Mouse (Mus musculus) kidney, embryonic 16.5 days (tissue): ENCODE results near the gene Ppox. TPM values are rescaled to one million over a fixed set of nuclear protein-coding genes. Genes with fewer than 3 reads are reported as not detected.
A peak's percentile ranks its signal among the peaks of the same experiment; 100 is the strongest.

Experiments
- ATAC-seq: fragments of 200-750 bp; cut with Nextera tagmentation; 2 replicates; pipeline ENCODE4 v1.8.0; 2017; ENCODE audit warnings: moderate TSS enrichment; ENCODE audit not compliant: low FRiP score, low TSS enrichment
- H3K27ac ChIP-seq: fragments of 300-500 bp; sonication (generic); 2 replicates; pipeline ENCODE4 v1.5.1; 2014; ENCODE audit warnings: low read length
- H3K27me3 ChIP-seq: fragments of 300-500 bp; sonication (generic); 2 replicates; pipeline ENCODE4 v1.6.1; 2014; ENCODE audit warnings: low read length, control low read depth, mixed read lengths; ENCODE audit not compliant: insufficient read depth
- H3K36me3 ChIP-seq: fragments of 300-500 bp; sonication (generic); 2 replicates; pipeline ENCODE4 v1.6.1; 2014; ENCODE audit warnings: low read length, control low read depth, mixed read lengths; ENCODE audit not compliant: insufficient read depth
- H3K4me1 ChIP-seq: fragments of 300-500 bp; sonication (generic); 2 replicates; pipeline ENCODE4 v1.6.1; 2014; ENCODE audit warnings: low read length, control low read depth, mixed read lengths; ENCODE audit not compliant: insufficient read depth
- H3K4me2 ChIP-seq: fragments of 300-500 bp; sonication (generic); replicated peaks from 2 replicates; pipeline ENCODE4 v1.6.1; 2014; ENCODE audit warnings: low read depth, low read length
- H3K4me3 ChIP-seq: fragments of 300-500 bp; sonication (generic); 2 replicates; pipeline ENCODE4 v1.5.1; 2014; ENCODE audit warnings: mild to moderate bottlenecking, low read length
- H3K9ac ChIP-seq: fragments of 300-500 bp; sonication (generic); replicated peaks from 2 replicates; pipeline ENCODE4 v1.6.1; 2014; ENCODE audit warnings: low read length
- H3K9me3 ChIP-seq: fragments of 300-500 bp; sonication (generic); 2 replicates; pipeline ENCODE4 v1.6.1; 2016; ENCODE audit warnings: low read length, control low read depth
- WGBS: fragments of 180-500 bp; shearing (Covaris S2); extraction: QIAGEN DNeasy Blood & Tissue Kit; methylation state at CpG from one replicate; pipeline ENCODE4 v1.1.7; 2014; 5-methylcytosine and 5-hydroxymethylcytosine counted together
- polyA plus RNA-seq: library from polyadenylated mRNA; unstranded; fragments of >200 nt; fragmentation: Nextera tagmentation; extraction: Ambion mirVana; gene quantifications from 2 replicates; pipeline ENCODE4 v1.2.1, GENCODE M21; 2015

The Ppox gene
- polyA plus RNA-seq, 1 experiment from 2014 or later: 69.2 TPM

- Histone ChIP-seq H3K27ac (no peak overlapping the region), H3K36me3 (peaks cover 67% of the 10 kb centered on the region), H3K4me1 (0 out of 2 replicates have a peak, but pooled peaks cover 3% of the 10 kb centered on the region), H3K4me3 (no peak overlapping the region), H3K4me2 (no peak overlapping the region), H3K9ac (no peak overlapping the region), H3K9me3 (no peaks in the 10 kb centered on the region), H3K27me3 (no peaks in the 10 kb centered on the region)
- 86% methylated on average over 4 of the region's 4 CpGs for WGBS
- ATAC-seq: no peak
These were observed 45.2 kb downstream of the Ppox start for GRCm38 (mm10) chr1:171235791-171236190.

- Histone ChIP-seq H3K4me2 (no peak overlapping the region), H3K27me3 (no peaks in the 10 kb centered on the region), H3K9me3 (no peaks in the 10 kb centered on the region), H3K4me1 (0 out of 2 replicates have a peak, but pooled peaks cover 8% of the 10 kb centered on the region), H3K9ac (no peak overlapping the region), H3K36me3 (peaks cover 59% of the 10 kb centered on the region), H3K4me3 (no peak overlapping the region), H3K27ac (no peak overlapping the region)
- ATAC-seq: no peak
- WGBS: 80% methylated on average over 4 of the region's 4 CpGs
These were observed 46.4 kb downstream of the Ppox start for GRCm38 (mm10) chr1:171234538-171234937.

- Histone ChIP-seq H3K4me2 (no peak within 1 kb of the TSS), H3K36me3 (peaks cover 54% of the 10 kb centered on the region), H3K27ac (no peak within 1 kb of the TSS; the same call in 1 of the 2 replicates), H3K4me1 (0 out of 2 replicates have a peak, but pooled peaks cover 8% of the 10 kb centered on the region), H3K4me3 (no peak within 1 kb of the TSS), H3K27me3 (no peaks in the 10 kb centered on the region), H3K9ac (no peak within 1 kb of the TSS), H3K9me3 (no peaks in the 10 kb centered on the region)
- ATAC-seq: no peak
- 83% methylated on average over 14 of the region's 14 CpGs for WGBS
These were observed 46.9 kb downstream of the Ppox start, which contains the start of gene Fcer1g for GRCm38 (mm10) chr1:171234126-171234525. Fcer1g (minus strand) TSS chr1:171234365.

- Histone ChIP-seq H3K27ac (no peak overlapping the region; the same call in 1 of the 2 replicates), H3K9ac (no peak overlapping the region), H3K4me3 (no peak overlapping the region), H3K4me1 (0 out of 2 replicates have a peak, but pooled peaks cover 8% of the 10 kb centered on the region), H3K9me3 (no peaks in the 10 kb centered on the region), H3K4me2 (no peak overlapping the region), H3K36me3 (peaks cover 44% of the 10 kb centered on the region), H3K27me3 (no peaks in the 10 kb centered on the region)
- WGBS: 78% methylated on average over 12 of the region's 12 CpGs
- no peak for ATAC-seq
These were observed 47.9 kb downstream of the Ppox start for GRCm38 (mm10) chr1:171232800-171233730.

GRCm38 (mm10) chr1:171232348-171232747, 48.6 kb downstream of the Ppox start:
- H3K4me2 ChIP-seq: no peak overlapping the region
- H3K27me3 ChIP-seq: no peaks in the 10 kb centered on the region
- H3K9ac ChIP-seq: no peak overlapping the region
- 0 out of 2 replicates have a peak, but pooled peaks cover 8% of the 10 kb centered on the region for H3K4me1 ChIP-seq
- no peaks in the 10 kb centered on the region for H3K9me3 ChIP-seq
- H3K36me3 ChIP-seq: peaks cover 37% of the 10 kb centered on the region
- H3K4me3 ChIP-seq: no peak overlapping the region
- WGBS: 84% methylated on average over 5 of the region's 5 CpGs
- no peak overlapping the region for H3K27ac ChIP-seq
- ATAC-seq: no peak

- Histone ChIP-seq H3K9me3 (no peaks in the 10 kb centered on the region), H3K27me3 (no peaks in the 10 kb centered on the region), H3K4me2 (no peak overlapping the region), H3K36me3 (peaks cover 32% of the 10 kb centered on the region), H3K9ac (no peak overlapping the region), H3K4me3 (no peak overlapping the region), H3K4me1 (0 out of 2 replicates have a peak, but pooled peaks cover 8% of the 10 kb centered on the region), H3K27ac (no peak overlapping the region)
- ATAC-seq: no peak
- 77% methylated on average over 4 of the region's 4 CpGs for WGBS
These were observed 49.1 kb downstream of the Ppox start for GRCm38 (mm10) chr1:171231844-171232243.

- Histone ChIP-seq H3K9ac (peak overlapping the region; percentile 1; the same call in 1 of the 2 replicates), H3K27me3 (no peaks in the 10 kb centered on the region), H3K4me1 (0 out of 2 replicates have a peak, but pooled peaks cover 8% of the 10 kb centered on the region), H3K27ac (peak overlapping the region; percentile 16; the same call in 1 of the 2 replicates), H3K9me3 (no peaks in the 10 kb centered on the region), H3K36me3 (peaks cover 19% of the 10 kb centered on the region), H3K4me2 (no peak overlapping the region), H3K4me3 (no peak overlapping the region)
- WGBS: 58% methylated on average over 3 of the region's 3 CpGs
- 0 out of 2 replicates have a peak, but pooled peaks have one; percentile 8 for ATAC-seq
These were observed 50.8 kb downstream of the Ppox start for GRCm38 (mm10) chr1:171230215-171230614.

GRCm38 (mm10) chr1:171229750-171230149, 51.2 kb downstream of the Ppox start:
- Histone ChIP-seq H3K9ac (0 out of 2 replicates have a peak overlapping the region, but pooled peaks have one; percentile 1), H3K4me1 (0 out of 2 replicates have a peak, but pooled peaks cover 8% of the 10 kb centered on the region), H3K4me2 (no peak overlapping the region), H3K9me3 (no peaks in the 10 kb centered on the region), H3K27me3 (no peaks in the 10 kb centered on the region), H3K36me3 (peaks cover 14% of the 10 kb centered on the region), H3K4me3 (no peak overlapping the region), H3K27ac (peak overlapping the region; percentile 16; the same call in 1 of the 2 replicates)
- no peak for ATAC-seq
- WGBS: 44% methylated on average over 6 of the region's 6 CpGs

- H3K9ac ChIP-seq: no peak overlapping the region
- 90% methylated on average over 1 of the region's 1 CpGs for WGBS
- H3K36me3 ChIP-seq: no peaks in the 10 kb centered on the region
- H3K27me3 ChIP-seq: no peaks in the 10 kb centered on the region
- no peak for ATAC-seq
- peaks cover 12% of the 10 kb centered on the region; the same call in 1 of the 2 replicates for H3K4me1 ChIP-seq
- no peak overlapping the region for H3K4me2 ChIP-seq
- no peaks in the 10 kb centered on the region for H3K9me3 ChIP-seq
- no peak overlapping the region for H3K27ac ChIP-seq
- H3K4me3 ChIP-seq: no peak overlapping the region
These were observed 53.1 kb downstream of the Ppox start for GRCm38 (mm10) chr1:171227879-171228278.
